Mouse (Mus musculus): ENCODE data around the gene Krt80.

DNA sequence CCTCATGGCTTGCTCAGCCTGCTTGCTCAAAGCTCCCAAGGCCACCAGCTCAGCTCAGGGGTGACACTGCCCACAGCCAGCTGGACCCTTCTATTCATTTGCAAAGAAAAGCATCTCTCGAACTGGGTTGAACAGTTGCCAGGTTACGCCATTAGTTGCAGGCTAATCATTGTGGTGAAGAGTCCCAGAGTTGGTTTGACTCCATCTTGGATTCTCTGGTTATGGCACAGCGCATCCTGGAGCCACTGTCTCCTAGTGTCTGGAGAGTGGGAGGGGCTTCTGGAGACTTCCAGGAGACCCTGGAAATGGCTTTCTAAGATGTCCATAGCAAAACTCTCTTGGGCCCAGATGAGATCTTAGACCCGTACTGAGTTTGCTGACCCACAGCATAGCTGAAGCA is 54.6 kb downstream of the Krt80 start:
- TF ChIP-seq CTCF (IDR thresholded peaks at IDR 0.05; ENCODE audit: borderline replicate concordance, control insufficient read depth, extremely low read depth, insufficient read depth, low read length, poor library complexity) (no peak), POLR2A (IDR thresholded peaks at IDR 0.05; ENCODE audit: control insufficient read depth, extremely low read depth, insufficient read depth, low read length, poor library complexity) (no peak)

All from thymus, adult 2 months (tissue).